14 mouse cellular contexts compared by ENCODE assay signal in the genomic region with DNA sequence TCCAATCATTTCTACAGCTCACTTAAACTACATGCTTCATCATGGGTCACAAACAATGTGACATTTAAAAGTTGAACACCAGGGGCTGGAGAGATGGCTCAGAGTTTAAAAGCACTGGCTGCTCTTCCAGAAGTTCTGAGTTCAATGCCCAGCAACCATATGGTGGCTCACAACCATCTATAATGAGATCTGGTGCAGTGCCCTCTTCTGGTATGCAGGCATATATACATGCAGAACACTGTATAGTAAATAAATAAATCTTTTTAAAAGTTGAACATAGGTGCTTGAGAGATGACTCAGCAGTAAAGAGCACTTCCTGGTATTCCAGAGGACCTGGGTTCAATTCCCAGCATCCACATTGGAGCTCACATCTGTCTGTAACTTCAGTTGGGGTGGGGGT. TPM values are rescaled to one million over a fixed set of nuclear protein-coding genes. Genes with fewer than 3 reads are reported as not detected.
DNase-seq lines count a peak whose midpoint lies in the region; TF ChIP-seq lines count a peak whose summit lies in the region.
"Had no signal": no experiment of that assay in that cellular context is flagged by ENCODE, and none has a peak within 500 bp of the region (broad histone marks: within the 10 kb centered on the region; RNA-seq: fewer than 3 reads in every experiment).

No protein-coding gene starts in this region.

- no peak overlapping the region for H3K4me3 ChIP-seq in layer of hippocampus, adult 2 months
- H3K4me3 ChIP-seq: embryonic facial prominence, embryonic 15.5 days; forebrain, embryonic 15.5 days; limb, embryonic 13.5 days; midbrain, embryonic 12.5 days had no signal

- TF ChIP-seq CTCF in layer of hippocampus, adult 2 months (conservative IDR thresholded peaks at IDR 0.05): peak; percentile 46

- no peak overlapping the region for H3K27ac ChIP-seq in layer of hippocampus, adult 2 months
- H3K27ac ChIP-seq: embryonic facial prominence, embryonic 15.5 days; forebrain, embryonic 15.5 days; limb, embryonic 13.5 days; midbrain, embryonic 12.5 days had no signal

- no peak for DNase-seq in layer of hippocampus, adult 2 months (ENCODE audit: low spot score in 2 of 2)
- DNase-seq in layer of hippocampus, postnatal 25 days (ENCODE audit: extremely low spot score in 1 of 2, low spot score in 1 of 2): no peak
- peak; percentile 57 for DNase-seq in 416B (ENCODE audit: low read depth)
- peak; percentile 12 for DNase-seq in ES-CJ7 (ENCODE audit: low read depth, low spot score)
- peak; percentile 45 for DNase-seq in induced T-regulatory cell, adult 2 months (ENCODE audit: low read depth)
- no peak for DNase-seq in layer of hippocampus, adult 9-10 months (ENCODE audit: low spot score)
- no peak for DNase-seq in adrenal gland, adult 8-10 months
- DNase-seq: heart, postnatal 14 days; kidney, postnatal 10 days; lung, postnatal 14 days had no signal

RNA-seq across cellular contexts. Expression of a gene that starts 54.0 kb away (rescaled TPM):
- total RNA-seq in layer of hippocampus, adult 2 months (2021): 10 to 100 TPM; 69.6 to 81.1 TPM
- 10 to 100 TPM; 65.0 to 72.9 TPM for total RNA-seq in layer of hippocampus, postnatal 25 days (2021)
- total RNA-seq in adrenal gland, adult 8-10 months (2022): 10 to 100 TPM; 74.5 to 85.3 (median 77.8) TPM

Comparison
In these comparisons a context has a peak if more than half of its experiments do, and no peak if none do; other contexts are left out.
1. DNase-seq: peak in 416B (single experiment), ES-CJ7 (single experiment) and induced T-regulatory cell, adult 2 months (single experiment); none in layer of hippocampus, adult 2 months (0 of 2), layer of hippocampus, postnatal 25 days (0 of 2), layer of hippocampus, adult 9-10 months (single experiment) and adrenal gland, adult 8-10 months (single experiment).